Mouse (Mus musculus) embryonic fibroblast, embryonic 13.5 days (primary cell): ENCODE measurements around the gene Nsun4. TPM values are rescaled to one million over a fixed set of nuclear protein-coding genes. Genes with fewer than 3 reads are reported as not detected.

ENCODE experiments used
- H3K27ac ChIP-seq: 2 replicates; pipeline ENCODE4 v1.5.1; 2012; ENCODE audit warnings: low read length, control low read depth, inconsistent platforms; ENCODE audit not compliant: insufficient read depth
- H3K4me1 ChIP-seq: 2 replicates; pipeline ENCODE4 v1.6.1; 2011; ENCODE audit warnings: low read length; ENCODE audit not compliant: control insufficient read depth, insufficient read depth
- H3K4me3 ChIP-seq: 2 replicates; pipeline ENCODE4 v1.5.1; 2011; ENCODE audit warnings: mild to moderate bottlenecking, control low read depth, low read length; ENCODE audit not compliant: insufficient read depth
- CTCF ChIP-seq: IDR thresholded peaks from 2 replicates; pipeline ENCODE4 v1.5.1; 2011; ENCODE audit warnings: mild to moderate bottlenecking, control low read depth, low read length, moderate library complexity, borderline replicate concordance; ENCODE audit not compliant: insufficient read depth
- POLR2A ChIP-seq: IDR thresholded peaks from 2 replicates; pipeline ENCODE4 v1.6.1; 2011; ENCODE audit warnings: low read depth, mild to moderate bottlenecking, control low read depth, low read length, moderate library complexity
- polyA plus RNA-seq: library from polyadenylated mRNA; stranded (reverse); fragments of >200 nt; gene quantifications from 2 replicates; pipeline ENCODE4 v1.2.4, GENCODE M21; 2011; ENCODE audit warnings: low read depth; ENCODE audit not compliant: missing spikeins, insufficient read length

The Nsun4 gene
- polyA plus RNA-seq, 1 experiment: 13.0 TPM

- H3K4me3 ChIP-seq: no peak overlapping the region
Observed at GRCm38 (mm10) chr4:115987858-115988530, 65.7 kb downstream of the Nsun4 start.

DNA sequence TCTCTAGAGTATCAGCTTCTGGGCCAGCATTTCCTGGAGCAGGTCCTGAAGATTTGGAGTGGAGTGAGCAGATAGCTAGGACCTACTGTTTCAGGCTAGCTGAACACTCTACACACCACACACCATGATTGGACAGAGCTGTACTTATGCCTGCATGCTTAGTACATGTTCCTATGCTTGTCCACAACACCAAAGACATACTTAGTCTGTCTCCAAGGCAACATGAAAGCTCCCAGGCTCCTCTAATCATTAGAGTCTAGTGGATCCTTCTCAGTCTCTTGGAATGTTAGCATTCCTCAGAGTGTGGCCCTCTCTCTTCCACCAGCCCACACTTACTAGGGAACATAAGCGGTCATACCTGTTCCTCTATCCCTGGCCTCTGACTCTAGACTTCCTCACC, 66.2 kb downstream of the Nsun4 start:
- Histone ChIP-seq H3K4me3 (no peak overlapping the region), H3K4me1 (no peaks in the 10 kb centered on the region), H3K27ac (no peak overlapping the region)
- TF ChIP-seq CTCF: no peak
- no peak for TF ChIP-seq POLR2A

More at GRCm38 (mm10) chr4:115987858-115988530, 65.7 kb downstream of the Nsun4 start:
- Histone ChIP-seq H3K4me1 (no peaks in the 10 kb centered on the region), H3K27ac (no peak overlapping the region)
- TF ChIP-seq CTCF (no peak), POLR2A (no peak)

- Histone ChIP-seq H3K4me3 (no peak overlapping the region), H3K27ac (no peak overlapping the region), H3K4me1 (no peaks in the 10 kb centered on the region)
- TF ChIP-seq POLR2A (no peak), CTCF (no peak)
Observed at GRCm38 (mm10) chr4:115984967-115985366, 68.7 kb downstream of the Nsun4 start.

DNA sequence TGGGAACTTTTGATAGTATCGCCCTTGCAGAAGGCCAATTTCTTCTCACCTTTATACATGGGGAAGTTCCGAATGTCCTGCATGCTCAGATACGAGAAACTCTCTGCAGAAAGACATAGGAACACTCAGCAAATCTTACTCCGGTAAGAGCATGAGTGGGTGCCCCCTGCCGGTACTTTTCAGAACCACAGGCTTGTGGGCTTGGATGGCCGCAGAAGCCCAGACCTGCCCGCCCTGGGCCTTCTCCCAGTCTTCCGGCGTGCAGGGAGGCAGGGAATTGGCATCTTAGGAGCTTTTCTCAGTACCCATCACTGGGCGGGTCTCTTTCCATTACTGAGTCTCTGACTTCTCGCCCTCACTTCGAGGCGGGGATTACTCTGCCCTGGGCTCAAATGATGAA, 69.6 kb downstream of the Nsun4 start:
- H3K4me1 ChIP-seq: no peaks in the 10 kb centered on the region
- no peak overlapping the region for H3K27ac ChIP-seq
- TF ChIP-seq CTCF (no peak), POLR2A (no peak)
- no peak overlapping the region for H3K4me3 ChIP-seq

Other genes with a start within 250 kb of the Nsun4 start
- 5.8 and 7.2 TPM in 2 replicates for gene Mob3c, start 225.8 kb downstream of the Nsun4 start, polyA plus RNA-seq
- 23.5 and 30.9 TPM in 2 replicates for gene Mknk1, start 214.7 kb downstream of the Nsun4 start, polyA plus RNA-seq
- not detected in 2 replicates for gene Kncn, start 169.5 kb downstream of the Nsun4 start, polyA plus RNA-seq
- gene 6430628N08Rik, start 163.2 kb downstream of the Nsun4 start, polyA plus RNA-seq: not detected in 2 replicates
- not detected in 2 replicates for gene Dmbx1, start 114.0 kb downstream of the Nsun4 start, polyA plus RNA-seq
- not detected in 2 replicates for gene Faah, start 36.0 kb downstream of the Nsun4 start, polyA plus RNA-seq
- 360 and 404 TPM in 2 replicates for gene Uqcrh, start 21.2 kb upstream of the Nsun4 start, polyA plus RNA-seq
- 71.6 and 81.9 TPM in 2 replicates for gene Lrrc41, start 21.4 kb upstream of the Nsun4 start, polyA plus RNA-seq
- gene Rad54l, start 69.8 kb upstream of the Nsun4 start, polyA plus RNA-seq: 7.6 and 12.9 TPM in 2 replicates
- 49.5 and 54.4 TPM in 2 replicates for gene Pomgnt1, start 70.0 kb upstream of the Nsun4 start, polyA plus RNA-seq
- gene Lurap1, start 97.5 kb upstream of the Nsun4 start, polyA plus RNA-seq: 2.5 TPM in 2 replicates
- not detected in 2 replicates for gene Tspan1, start 113.7 kb upstream of the Nsun4 start, polyA plus RNA-seq
- not detected in 2 replicates for gene 1700042G07Rik, start 119.5 kb upstream of the Nsun4 start, polyA plus RNA-seq
- 0.62 and 2.7 TPM in 2 replicates for gene Gm49337, start 119.5 kb upstream of the Nsun4 start, polyA plus RNA-seq
- gene Pik3r3, start 167.7 kb upstream of the Nsun4 start, polyA plus RNA-seq: 31.6 and 31.9 TPM in 2 replicates